Mouse (Mus musculus) bone marrow macrophage, adult 2 months (primary cell): Measurements from ENCODE around the gene Ppp2r2c.

Source experiments
- CTCF ChIP-seq: IDR thresholded peaks from 2 replicates; pipeline ENCODE4 v1.5.1; 2012; ENCODE audit warnings: low read depth, mild to moderate bottlenecking, low read length, moderate library complexity
- POLR2A ChIP-seq: IDR thresholded peaks from 2 replicates; pipeline ENCODE4 v1.6.1; 2012; ENCODE audit warnings: mild to moderate bottlenecking, low read depth, low read length, borderline replicate concordance

- TF ChIP-seq POLR2A = no peak
- no peak for TF ChIP-seq CTCF
These were observed 23.8 kb upstream of the Ppp2r2c start for GRCm38 (mm10) chr5:36844490-36844889.
